In the genomic region with DNA sequence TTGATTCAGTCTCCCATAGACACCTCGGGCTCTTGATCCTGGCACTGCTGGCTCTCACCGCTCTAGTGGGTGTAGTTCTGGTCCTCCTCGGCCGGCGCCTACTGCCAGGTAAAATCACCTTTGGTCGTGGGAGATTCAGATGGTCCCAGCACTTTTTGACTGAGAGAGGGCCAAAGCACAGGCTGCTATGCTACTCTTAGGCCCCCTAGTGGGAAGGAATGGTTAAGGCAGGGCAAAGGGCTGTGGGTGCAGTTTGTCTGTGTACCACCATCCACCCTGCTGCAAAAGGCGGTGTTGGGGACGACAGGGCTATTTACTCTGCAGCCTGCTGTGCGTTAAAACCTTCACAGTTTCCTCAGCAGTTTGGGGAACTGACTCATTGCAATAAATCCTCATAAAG, we compare ENCODE assay signal across 8 mouse cellular contexts. TPM values are rescaled to one million over a fixed set of nuclear protein-coding genes. Genes with fewer than 3 reads are reported as not detected.
DNase-seq lines count a peak whose midpoint lies in the region; ATAC-seq and TF ChIP-seq lines count a peak whose summit lies in the region.

No protein-coding gene starts in this region.

- H3K9me3 ChIP-seq in ES-Bruce4 (replicated peaks; ENCODE audit: control insufficient read depth, insufficient read depth, low read length, poor library complexity, severe bottlenecking): no peaks in the 10 kb centered on the region
- H3K9me3 ChIP-seq in embryonic facial prominence, embryonic 15.5 days (replicated peaks): no peaks in the 10 kb centered on the region
- H3K9me3 ChIP-seq in heart, embryonic 15.5 days (replicated peaks): no peaks in the 10 kb centered on the region
- no peaks in the 10 kb centered on the region for H3K9me3 ChIP-seq in lung, embryonic 14.5 days (ENCODE audit: low read depth, low read length)
- no peaks in the 10 kb centered on the region for H3K9me3 ChIP-seq in neural tube, embryonic 15.5 days (replicated peaks)

- H3K4me3 ChIP-seq in ES-Bruce4 (ENCODE audit: low read depth, low read length): peak overlapping the region; percentile 49
- no peak overlapping the region for H3K4me3 ChIP-seq in bone marrow, adult 2 months (replicated peaks; ENCODE audit: control insufficient read depth, low read depth, low read length)
- peak overlapping the region; percentile 40 for H3K4me3 ChIP-seq in embryonic facial prominence, embryonic 15.5 days (replicated peaks)
- H3K4me3 ChIP-seq in heart, embryonic 15.5 days: peak overlapping the region; percentile 44
- H3K4me3 ChIP-seq in lung, embryonic 14.5 days (ENCODE audit: low read depth, low read length): peak overlapping the region; percentile 36
- H3K4me3 ChIP-seq in neural tube, embryonic 15.5 days (replicated peaks): peak overlapping the region; percentile 36

- peak; percentile 85 for DNase-seq in kidney, postnatal 10 days
- peak; percentile 87 for DNase-seq in lung, embryonic 14.5 days
- DNase-seq in thymus, adult 18-20 months: peak; percentile 57 to 66

- peak; percentile 72 for TF ChIP-seq CTCF in ES-Bruce4 (IDR thresholded peaks at IDR 0.05; ENCODE audit: low read depth, low read length)
- peak; percentile 82 for TF ChIP-seq CTCF in bone marrow, adult 2 months (IDR thresholded peaks at IDR 0.05; ENCODE audit: control insufficient read depth, insufficient read depth, low read length)
- peak; percentile 86 for TF ChIP-seq CTCF in lung, embryonic 14.5 days (IDR thresholded peaks at IDR 0.05; ENCODE audit: low read depth)

- 11% methylated on average over 9 of the region's 9 CpGs for WGBS in bone marrow, adult 2 months
- WGBS in embryonic facial prominence, embryonic 15.5 days: 6% methylated on average over 9 of the region's 9 CpGs
- 7% methylated on average over 9 of the region's 9 CpGs for WGBS in heart, embryonic 15.5 days
- WGBS in lung, embryonic 14.5 days: 7% methylated on average over 9 of the region's 9 CpGs
- 6% methylated on average over 9 of the region's 9 CpGs for WGBS in neural tube, embryonic 15.5 days

- no peak overlapping the region for H3K27ac ChIP-seq in ES-Bruce4 (ENCODE audit: insufficient read depth, low read length)
- H3K27ac ChIP-seq in bone marrow, adult 2 months (ENCODE audit: control insufficient read depth, insufficient read depth, low read depth, low read length, poor library complexity): no peak overlapping the region
- 0 out of 2 replicates have a peak overlapping the region, but pooled peaks have one; percentile 41 for H3K27ac ChIP-seq in embryonic facial prominence, embryonic 15.5 days (replicated peaks)
- H3K27ac ChIP-seq in heart, embryonic 15.5 days: no peak overlapping the region
- H3K27ac ChIP-seq in lung, embryonic 14.5 days (ENCODE audit: low read depth): no peak overlapping the region
- no peak overlapping the region for H3K27ac ChIP-seq in neural tube, embryonic 15.5 days (replicated peaks)

- H3K36me3 ChIP-seq in ES-Bruce4 (ENCODE audit: control insufficient read depth, insufficient read depth, low read length, poor library complexity, severe bottlenecking): no peaks in the 10 kb centered on the region
- no peaks in the 10 kb centered on the region for H3K36me3 ChIP-seq in embryonic facial prominence, embryonic 15.5 days
- no peaks in the 10 kb centered on the region for H3K36me3 ChIP-seq in heart, embryonic 15.5 days
- H3K36me3 ChIP-seq in lung, embryonic 14.5 days (ENCODE audit: insufficient read depth): no peaks in the 10 kb centered on the region
- no peaks in the 10 kb centered on the region for H3K36me3 ChIP-seq in neural tube, embryonic 15.5 days

- TF ChIP-seq EP300 in ES-Bruce4 (IDR thresholded peaks at IDR 0.05; ENCODE audit: insufficient read depth, low read depth, low read length): no peak

- H3K9ac ChIP-seq in ES-Bruce4 (ENCODE audit: low read depth, poor library complexity, severe bottlenecking): peak overlapping the region; percentile 4; the same call in 1 of the 2 replicates
- no peak overlapping the region for H3K9ac ChIP-seq in embryonic facial prominence, embryonic 15.5 days
- peak overlapping the region; percentile 43; the same call in 1 of the 2 replicates for H3K9ac ChIP-seq in heart, embryonic 15.5 days
- H3K9ac ChIP-seq in lung, embryonic 14.5 days: peak overlapping the region; percentile 43; the same call in 1 of the 2 replicates
- H3K9ac ChIP-seq in neural tube, embryonic 15.5 days (replicated peaks): peak overlapping the region; percentile 53; the same call in 1 of the 2 replicates

- no peak for ATAC-seq in embryonic facial prominence, embryonic 15.5 days (ENCODE audit: insufficient number of reproducible peaks, low FRiP score, low TSS enrichment, low read depth)
- no peak for ATAC-seq in heart, embryonic 15.5 days (replicated peaks; ENCODE audit: insufficient number of reproducible peaks, insufficient read depth, low FRiP score, low read depth)
- peak; percentile 64 for ATAC-seq in lung, embryonic 14.5 days (ENCODE audit: insufficient read depth)
- peak; percentile 77 for ATAC-seq in neural tube, embryonic 15.5 days (ENCODE audit: low FRiP score)

- H3K4me1 ChIP-seq in ES-Bruce4 (ENCODE audit: control insufficient read depth, insufficient read depth, low read length): no peaks in the 10 kb centered on the region
- peaks cover 4% of the 10 kb centered on the region for H3K4me1 ChIP-seq in bone marrow, adult 2 months (ENCODE audit: control insufficient read depth, insufficient read depth, low read length)
- peaks cover 33% of the 10 kb centered on the region for H3K4me1 ChIP-seq in embryonic facial prominence, embryonic 15.5 days
- H3K4me1 ChIP-seq in heart, embryonic 15.5 days (replicated peaks): peaks cover 30% of the 10 kb centered on the region
- no peaks in the 10 kb centered on the region for H3K4me1 ChIP-seq in lung, embryonic 14.5 days (ENCODE audit: insufficient read depth)
- peaks cover 19% of the 10 kb centered on the region for H3K4me1 ChIP-seq in neural tube, embryonic 15.5 days

- no peak for TF ChIP-seq POLR2A in ES-Bruce4 (IDR thresholded peaks at IDR 0.05; ENCODE audit: insufficient read depth, low read length)
- no peak for TF ChIP-seq POLR2A in bone marrow, adult 2 months (IDR thresholded peaks at IDR 0.05; ENCODE audit: borderline replicate concordance, control insufficient read depth, low read depth, low read length)

- H3K4me2 ChIP-seq in embryonic facial prominence, embryonic 15.5 days (replicated peaks): peak overlapping the region; percentile 68
- H3K4me2 ChIP-seq in heart, embryonic 15.5 days: peak overlapping the region; percentile 82
- H3K4me2 ChIP-seq in lung, embryonic 14.5 days: peak overlapping the region; percentile 72
- H3K4me2 ChIP-seq in neural tube, embryonic 15.5 days: peak overlapping the region; percentile 79

- H3K27me3 ChIP-seq in ES-Bruce4 (ENCODE audit: control insufficient read depth, insufficient read depth, low read length, poor library complexity, severe bottlenecking): no peaks in the 10 kb centered on the region
- peaks cover 11% of the 10 kb centered on the region; the same call in 1 of the 2 replicates for H3K27me3 ChIP-seq in embryonic facial prominence, embryonic 15.5 days
- H3K27me3 ChIP-seq in heart, embryonic 15.5 days: peaks cover 17% of the 10 kb centered on the region
- peaks cover 12% of the 10 kb centered on the region; the same call in 1 of the 2 replicates for H3K27me3 ChIP-seq in lung, embryonic 14.5 days (ENCODE audit: insufficient read depth, low read length)
- H3K27me3 ChIP-seq in neural tube, embryonic 15.5 days (replicated peaks): peaks cover 29% of the 10 kb centered on the region

RNA-seq across cellular contexts. Expression of gene Il17rc, which starts 2.2 kb away (rescaled TPM):
- 3.3 TPM in 2 replicates for polyA plus RNA-seq in ES-Bruce4 (2011; ENCODE audit: insufficient read depth, insufficient read length, low read depth, missing spikeins)
- polyA plus RNA-seq in bone marrow, adult 2 months (2011; ENCODE audit: insufficient read depth, insufficient read length, low replicate concordance, missing spikeins): not detected in 2 replicates
- 34.3 and 37.5 TPM in 2 replicates for polyA plus RNA-seq in embryonic facial prominence, embryonic 15.5 days (2015; fragmentation: Nextera tagmentation; extraction: Ambion mirVana)
- 11.5 and 15.6 TPM in 2 replicates for polyA plus RNA-seq in heart, embryonic 15.5 days (2015; fragmentation: Nextera tagmentation; extraction: Ambion mirVana)
- 7.7 and 9.1 TPM in 2 replicates for polyA plus RNA-seq in lung, embryonic 14.5 days (2014; fragmentation: Nextera tagmentation; extraction: Ambion mirVana)
- polyA plus RNA-seq in neural tube, embryonic 15.5 days (2015; fragmentation: Nextera tagmentation; extraction: Ambion mirVana): 3.5 and 9.5 TPM in 2 replicates

RNA-seq across cellular contexts. Expression of gene Il17re, which starts 10.7 kb away (rescaled TPM):
- 3.1 and 4.9 TPM in 2 replicates for polyA plus RNA-seq in ES-Bruce4 (2011; ENCODE audit: insufficient read depth, insufficient read length, low read depth, missing spikeins)
- polyA plus RNA-seq in bone marrow, adult 2 months (2011; ENCODE audit: insufficient read depth, insufficient read length, low replicate concordance, missing spikeins): 4.7 and 10.0 TPM in 2 replicates
- 11.7 and 12.2 TPM in 2 replicates for polyA plus RNA-seq in embryonic facial prominence, embryonic 15.5 days (2015; fragmentation: Nextera tagmentation; extraction: Ambion mirVana)
- polyA plus RNA-seq in heart, embryonic 15.5 days (2015; fragmentation: Nextera tagmentation; extraction: Ambion mirVana): 1.4 and 3.5 TPM in 2 replicates
- 12.0 and 12.2 TPM in 2 replicates for polyA plus RNA-seq in lung, embryonic 14.5 days (2014; fragmentation: Nextera tagmentation; extraction: Ambion mirVana)
- polyA plus RNA-seq in neural tube, embryonic 15.5 days (2015; fragmentation: Nextera tagmentation; extraction: Ambion mirVana): 0.50 and 1.5 TPM in 2 replicates

RNA-seq across cellular contexts. Expression of gene Creld1, which starts 14.1 kb away (rescaled TPM):
- polyA plus RNA-seq in ES-Bruce4 (2011; ENCODE audit: insufficient read depth, insufficient read length, low read depth, missing spikeins): 23.2 and 30.7 TPM in 2 replicates
- polyA plus RNA-seq in bone marrow, adult 2 months (2011; ENCODE audit: insufficient read depth, insufficient read length, low replicate concordance, missing spikeins): 4.7 and 13.4 TPM in 2 replicates
- 21.5 and 22.5 TPM in 2 replicates for polyA plus RNA-seq in embryonic facial prominence, embryonic 15.5 days (2015; fragmentation: Nextera tagmentation; extraction: Ambion mirVana)
- 38.3 and 44.3 TPM in 2 replicates for polyA plus RNA-seq in heart, embryonic 15.5 days (2015; fragmentation: Nextera tagmentation; extraction: Ambion mirVana)
- polyA plus RNA-seq in lung, embryonic 14.5 days (2014; fragmentation: Nextera tagmentation; extraction: Ambion mirVana): 20.7 and 27.0 TPM in 2 replicates
- polyA plus RNA-seq in neural tube, embryonic 15.5 days (2015; fragmentation: Nextera tagmentation; extraction: Ambion mirVana): 87.9 and 106 TPM in 2 replicates

RNA-seq across cellular contexts. Expression of gene Jagn1, which starts 26.7 kb away (rescaled TPM):
- polyA plus RNA-seq in ES-Bruce4 (2011; ENCODE audit: insufficient read depth, insufficient read length, low read depth, missing spikeins): 30.0 and 34.3 TPM in 2 replicates
- polyA plus RNA-seq in bone marrow, adult 2 months (2011; ENCODE audit: insufficient read depth, insufficient read length, low replicate concordance, missing spikeins): 5.0 and 14.4 TPM in 2 replicates
- 81.4 and 84.8 TPM in 2 replicates for polyA plus RNA-seq in embryonic facial prominence, embryonic 15.5 days (2015; fragmentation: Nextera tagmentation; extraction: Ambion mirVana)
- polyA plus RNA-seq in heart, embryonic 15.5 days (2015; fragmentation: Nextera tagmentation; extraction: Ambion mirVana): 57.4 and 64.0 TPM in 2 replicates
- 70.0 and 76.4 TPM in 2 replicates for polyA plus RNA-seq in lung, embryonic 14.5 days (2014; fragmentation: Nextera tagmentation; extraction: Ambion mirVana)
- polyA plus RNA-seq in neural tube, embryonic 15.5 days (2015; fragmentation: Nextera tagmentation; extraction: Ambion mirVana): 103 TPM in 2 replicates

RNA-seq across cellular contexts. Expression of gene Prrt3, which starts 32.7 kb away (rescaled TPM):
- polyA plus RNA-seq in ES-Bruce4 (2011; ENCODE audit: insufficient read depth, insufficient read length, low read depth, missing spikeins): 0.51 TPM in 1 of 2 replicates, not detected in the other
- polyA plus RNA-seq in bone marrow, adult 2 months (2011; ENCODE audit: insufficient read depth, insufficient read length, low replicate concordance, missing spikeins): 0.80 TPM in 1 of 2 replicates, not detected in the other
- polyA plus RNA-seq in embryonic facial prominence, embryonic 15.5 days (2015; fragmentation: Nextera tagmentation; extraction: Ambion mirVana): 1.6 and 2.0 TPM in 2 replicates
- 0.18 and 0.33 TPM in 2 replicates for polyA plus RNA-seq in heart, embryonic 15.5 days (2015; fragmentation: Nextera tagmentation; extraction: Ambion mirVana)
- 0.05 and 0.16 TPM in 2 replicates for polyA plus RNA-seq in lung, embryonic 14.5 days (2014; fragmentation: Nextera tagmentation; extraction: Ambion mirVana)
- polyA plus RNA-seq in neural tube, embryonic 15.5 days (2015; fragmentation: Nextera tagmentation; extraction: Ambion mirVana): 10.2 and 12.8 TPM in 2 replicates

Comparison
In these comparisons a context has a peak if more than half of its experiments do, and no peak if none do; other contexts are left out.
1. ATAC-seq: peak in lung, embryonic 14.5 days (single experiment) and neural tube, embryonic 15.5 days (single experiment); none in embryonic facial prominence, embryonic 15.5 days (single experiment) and heart, embryonic 15.5 days (single experiment).
2. Peak in every context shown above with its lines, with median percentiles within 50 percentile points of each other: CTCF ChIP-seq, H3K4me2 ChIP-seq and DNase-seq.